Mouse (Mus musculus) MEL (cell line): Measurements from ENCODE around the gene Zfand2b.

ENCODE experiments used
- CTCF ChIP-seq, 3 experiments: IDR thresholded peaks in 2 of 3; conservative IDR thresholded peaks in 1 of 3; 2 replicates each; pipeline ENCODE4 v1.5.1; 2011 to 2012; ENCODE audit warnings: low read length in 3 of 3, low read depth in 2 of 3, mild to moderate bottlenecking in 2 of 3, improper control_type of control experiment in 1 of 3, inconsistent platforms in 1 of 3, mixed read lengths in 1 of 3, moderate library complexity in 1 of 3; ENCODE audit not compliant: control insufficient read depth in 1 of 3, insufficient read depth in 1 of 3, poor library complexity in 1 of 3, severe bottlenecking in 1 of 3
- GATA1 ChIP-seq: IDR thresholded peaks from 2 replicates; pipeline ENCODE4 v1.6.1; 2011; ENCODE audit warnings: low read depth, low read length, improper control_type of control experiment

- TF ChIP-seq CTCF (IDR thresholded peaks at IDR 0.05 in 2 of 3, conservative IDR thresholded peaks at IDR 0.05 in 1 of 3; ENCODE audit: control insufficient read depth in 1 of 3, insufficient read depth in 1 of 3, low read depth in 2 of 3, low read length in 3 of 3, poor library complexity in 1 of 3, severe bottlenecking in 1 of 3) (no peak), GATA1 (no peak)
Measured at GRCm38 (mm10) chr1:75219531-75219930, 51.1 kb downstream of the Zfand2b start, which contains the start of gene Tuba4a.
